Mouse (Mus musculus) thymus, postnatal 25 days (tissue): Measurements from ENCODE around the gene Gas8.
"Not testable (repeated sequence)": the region's sequence is repeated elsewhere in the genome, so short reads cannot be mapped to it uniquely, and the experiment has no call there.

Source experiments
- DNase-seq: peaks from one replicate; pipeline ENCODE4 v3.0.0; 2022

Gas8 gene

GRCm38 (mm10) chr8:123515540-123515897 lies 3.1 kb upstream of the Gas8 start:
- no peak for DNase-seq

GRCm38 (mm10) chr8:123516596-123516995 lies 2.0 kb upstream of the Gas8 start:
- DNase-seq, result no peak

GRCm38 (mm10) chr8:123518172-123518571 lies 462 bp upstream of the Gas8 start:
- DNase-seq, result no peak

- not testable (repeated sequence) for DNase-seq
Measured at GRCm38 (mm10) chr8:123520048-123520447, 1.4 kb downstream of the Gas8 start.

- DNase-seq, result no peak
Measured at GRCm38 (mm10) chr8:123527720-123528489, 9.3 kb downstream of the Gas8 start.

- no peak for DNase-seq
Measured at GRCm38 (mm10) chr8:123536242-123536989, 17.8 kb downstream of the Gas8 start.

GRCm38 (mm10) chr8:123536990-123537380 lies 18.4 kb downstream of the Gas8 start:
- no peak for DNase-seq

DNA sequence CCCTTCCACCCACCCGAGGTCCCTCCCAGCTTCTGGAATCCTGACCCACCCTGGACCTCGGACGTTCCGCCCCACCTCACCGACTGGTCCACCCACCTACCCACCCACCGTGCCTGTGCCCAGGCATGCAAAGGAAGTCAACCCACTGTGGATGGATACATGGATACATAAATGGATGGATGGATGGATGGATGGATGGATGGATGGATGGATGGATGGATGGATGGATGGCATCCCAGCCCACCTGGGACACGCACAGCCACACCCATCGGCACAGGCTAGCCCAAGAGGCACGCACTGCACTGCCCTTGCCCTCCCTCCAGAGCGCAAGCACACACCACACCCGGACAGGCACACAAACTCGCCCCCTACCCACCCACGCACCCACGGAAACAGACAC lies 19.0 kb downstream of the Gas8 start:
- peak; percentile 20 for DNase-seq

- not testable (repeated sequence) for DNase-seq
Measured at GRCm38 (mm10) chr8:123564221-123564620, 45.6 kb downstream of the Gas8 start.

- DNase-seq, result peak; percentile 3
Measured at GRCm38 (mm10) chr8:123575386-123575785, 56.8 kb downstream of the Gas8 start.
